Mouse (Mus musculus) neural tube, embryonic 13.5 days (tissue): Measurements from ENCODE around the gene Bst1. TPM values are rescaled to one million over a fixed set of nuclear protein-coding genes. Genes with fewer than 3 reads are reported as not detected.

Experiments used
- ATAC-seq: fragments of 200-750 bp; cut with Nextera tagmentation; 2 replicates; pipeline ENCODE4 v1.8.0; 2017; ENCODE audit warnings: low read depth, mild to moderate bottlenecking, moderate TSS enrichment, moderate library complexity
- H3K27ac ChIP-seq: fragments of 300-500 bp; sonication (generic); replicated peaks from 2 replicates; pipeline ENCODE4 v1.5.1; 2015; ENCODE audit warnings: moderate library complexity, mild to moderate bottlenecking, inconsistent platforms
- H3K27me3 ChIP-seq: fragments of 300-500 bp; sonication (generic); 2 replicates; pipeline ENCODE4 v1.6.1; 2015; ENCODE audit warnings: mild to moderate bottlenecking, inconsistent platforms
- H3K36me3 ChIP-seq: fragments of 300-500 bp; sonication (generic); 2 replicates; pipeline ENCODE4 v1.6.1; 2015; ENCODE audit warnings: mild to moderate bottlenecking, inconsistent platforms
- H3K4me1 ChIP-seq: fragments of 300-500 bp; sonication (generic); replicated peaks from 2 replicates; pipeline ENCODE4 v1.6.1; 2015; ENCODE audit warnings: inconsistent platforms
- H3K4me2 ChIP-seq: fragments of 300-500 bp; sonication (generic); 2 replicates; pipeline ENCODE4 v1.6.1; 2015; ENCODE audit warnings: inconsistent platforms, mild to moderate bottlenecking, moderate library complexity
- H3K4me3 ChIP-seq: fragments of 300-500 bp; sonication (generic); 2 replicates; pipeline ENCODE4 v1.5.1; 2015; ENCODE audit warnings: mild to moderate bottlenecking, inconsistent platforms
- H3K9ac ChIP-seq: fragments of 300-500 bp; sonication (generic); 2 replicates; pipeline ENCODE4 v1.6.1; 2015; ENCODE audit warnings: moderate library complexity, mild to moderate bottlenecking, inconsistent platforms
- H3K9me3 ChIP-seq: fragments of 300-500 bp; sonication (generic); 2 replicates; pipeline ENCODE4 v1.6.1; 2016; ENCODE audit warnings: inconsistent platforms
- WGBS: fragments of 180-500 bp; shearing (Covaris S2); methylation state at CpG from one replicate; pipeline ENCODE4 v1.1.7; 2015; 5-methylcytosine and 5-hydroxymethylcytosine counted together
- polyA plus RNA-seq: library from polyadenylated mRNA; unstranded; fragments of >200 nt; fragmentation: Nextera tagmentation; extraction: Ambion mirVana; gene quantifications from 2 replicates; pipeline ENCODE4 v1.2.1, GENCODE M21; 2015

Gene Bst1
- polyA plus RNA-seq, 1 experiment from 2014 or later, result 0.08 TPM

GRCm38 (mm10) chr5:43868711-43869600 is 50.3 kb downstream of the Bst1 start:
- Histone ChIP-seq H3K4me1 (peaks cover 10% of the 10 kb centered on the region), H3K4me2 (peak overlapping the region; percentile 70), H3K9ac (peak overlapping the region; percentile 63), H3K4me3 (peak overlapping the region; percentile 36), H3K9me3 (no peaks in the 10 kb centered on the region), H3K27me3 (no peaks in the 10 kb centered on the region), H3K27ac (no peak overlapping the region), H3K36me3 (no peaks in the 10 kb centered on the region)
- peak; percentile 53; the same call in 1 of the 2 replicates for ATAC-seq
- WGBS, result 5% methylated on average over 28 of the region's 28 CpGs

GRCm38 (mm10) chr5:43871845-43872244 is 53.2 kb downstream of the Bst1 start:
- H3K4me1 ChIP-seq, result peaks cover 10% of the 10 kb centered on the region
- no peaks in the 10 kb centered on the region for H3K36me3 ChIP-seq
- H3K4me3 ChIP-seq, result no peak overlapping the region
- H3K9me3 ChIP-seq, result no peaks in the 10 kb centered on the region
- ATAC-seq, result no peak
- WGBS, result 73% methylated on average over 1 of the region's 1 CpGs
- no peak overlapping the region for H3K9ac ChIP-seq
- H3K4me2 ChIP-seq, result no peak overlapping the region
- H3K27ac ChIP-seq, result no peak overlapping the region
- no peaks in the 10 kb centered on the region for H3K27me3 ChIP-seq

DNA sequence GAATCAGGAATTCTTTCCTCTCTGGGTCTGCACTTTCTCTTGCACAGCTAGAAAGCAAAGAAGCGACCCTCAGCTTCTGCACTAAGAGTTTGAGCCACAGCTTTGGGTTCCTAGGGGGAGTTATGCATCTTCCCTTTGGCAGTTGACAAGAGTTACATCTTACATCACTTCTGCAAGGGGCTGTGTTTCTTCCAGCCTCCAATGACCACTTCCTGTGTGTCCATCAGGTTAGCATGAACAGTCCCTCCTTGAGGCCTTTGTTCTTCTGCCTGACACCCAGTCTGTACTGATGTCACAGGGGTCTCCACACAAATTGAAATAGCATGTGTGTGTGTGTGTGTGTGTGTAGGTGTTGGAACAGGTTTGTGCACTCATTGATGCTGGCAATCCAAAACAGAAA is 54.0 kb downstream of the Bst1 start:
- ATAC-seq, result no peak
- no peak overlapping the region for H3K4me3 ChIP-seq
- H3K9ac ChIP-seq, result no peak overlapping the region
- 76% methylated on average over 1 of the region's 1 CpGs for WGBS
- no peaks in the 10 kb centered on the region for H3K27me3 ChIP-seq
- no peaks in the 10 kb centered on the region for H3K9me3 ChIP-seq
- H3K27ac ChIP-seq, result no peak overlapping the region
- no peaks in the 10 kb centered on the region for H3K36me3 ChIP-seq
- no peak overlapping the region for H3K4me2 ChIP-seq
- peaks cover 10% of the 10 kb centered on the region for H3K4me1 ChIP-seq

- H3K27me3 ChIP-seq, result no peaks in the 10 kb centered on the region
- no peaks in the 10 kb centered on the region for H3K4me1 ChIP-seq
- whole genome bisulfite sequencing, result 90% methylated on average over 3 of the region's 3 CpGs
- H3K4me2 ChIP-seq, result no peak overlapping the region
- no peak overlapping the region for H3K27ac ChIP-seq
- H3K9me3 ChIP-seq, result no peaks in the 10 kb centered on the region
- H3K36me3 ChIP-seq, result no peaks in the 10 kb centered on the region
- no peak overlapping the region for H3K9ac ChIP-seq
- no peak for ATAC-seq
- H3K4me3 ChIP-seq, result no peak overlapping the region
Measured at GRCm38 (mm10) chr5:43882034-43882433, 63.3 kb downstream of the Bst1 start.

DNA sequence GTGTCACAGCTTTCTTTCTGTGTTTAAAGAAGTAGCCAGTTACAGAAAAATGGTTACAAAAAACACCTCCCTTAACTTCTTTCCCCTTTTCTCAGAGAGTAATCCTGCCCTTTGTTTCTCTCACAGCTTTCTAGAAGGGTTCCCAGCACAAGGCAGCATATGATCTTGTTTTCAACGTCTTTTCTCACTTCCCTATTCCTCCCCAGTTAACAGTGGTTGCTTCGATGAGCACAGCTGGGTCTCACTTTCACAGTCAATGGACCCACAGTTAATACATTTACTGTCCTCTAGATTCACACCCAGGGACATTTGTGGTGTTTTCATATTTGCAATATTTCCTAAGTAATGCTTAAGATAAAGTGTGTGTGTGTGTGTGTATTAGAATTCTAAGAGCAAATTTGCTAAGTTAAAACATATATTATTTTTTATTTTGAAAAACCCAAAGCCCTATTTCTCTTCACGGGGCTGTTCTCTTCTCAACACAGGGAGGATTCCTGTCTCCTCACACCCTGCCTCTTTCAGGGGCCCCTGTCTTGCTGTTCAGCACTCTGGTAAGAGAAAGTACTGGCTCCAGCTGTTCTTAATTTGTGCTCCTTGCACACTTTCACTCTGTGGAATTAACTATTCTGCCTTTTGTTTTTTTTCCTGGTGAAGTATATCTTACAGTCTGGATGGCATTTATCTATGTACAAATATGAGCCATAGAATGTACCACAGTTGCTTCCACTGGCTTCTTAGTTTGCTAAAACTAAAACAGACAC is 66.6 kb downstream of the Bst1 start:
- Histone ChIP-seq H3K4me2 (no peak overlapping the region), H3K4me3 (no peak overlapping the region), H3K9me3 (no peaks in the 10 kb centered on the region), H3K4me1 (no peaks in the 10 kb centered on the region), H3K27ac (no peak overlapping the region), H3K36me3 (no peaks in the 10 kb centered on the region), H3K27me3 (no peaks in the 10 kb centered on the region), H3K9ac (no peak overlapping the region)
- ATAC-seq, result no peak
- WGBS, result 36% methylated on average over 3 of the region's 3 CpGs

DNA sequence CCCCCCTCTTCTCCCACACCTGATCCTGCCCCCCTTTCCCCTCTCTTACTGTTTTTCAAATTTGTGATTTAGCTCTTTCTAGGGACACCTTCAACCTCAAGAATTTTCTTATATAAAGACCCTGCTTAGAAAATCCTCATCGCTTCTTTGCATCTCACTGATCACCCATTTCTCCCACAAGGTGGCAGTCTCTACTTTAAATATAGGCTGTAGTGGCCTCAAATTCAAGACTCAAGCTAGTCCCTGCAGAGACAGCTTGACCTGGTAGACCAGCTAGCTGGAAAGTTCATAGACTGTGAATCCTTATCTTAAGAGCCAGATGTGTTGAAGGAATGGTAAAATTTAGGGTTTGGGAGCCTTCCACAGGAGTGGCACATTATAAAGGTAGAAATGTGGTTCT is 73.7 kb downstream of the Bst1 start:
- Histone ChIP-seq H3K9me3 (no peaks in the 10 kb centered on the region), H3K4me2 (no peak overlapping the region), H3K27ac (no peak overlapping the region), H3K4me3 (no peak overlapping the region), H3K4me1 (no peaks in the 10 kb centered on the region), H3K36me3 (no peaks in the 10 kb centered on the region), H3K27me3 (no peaks in the 10 kb centered on the region), H3K9ac (no peak overlapping the region)
- WGBS, result 29% methylated on average over 1 of the region's 1 CpGs
- ATAC-seq, result no peak

Other genes starting within 250 kb of the Bst1 start
- gene Cc2d2a, start 156.5 kb upstream of the Bst1 start, polyA plus RNA-seq, result 7.2 and 7.8 TPM in 2 replicates
- gene Fbxl5, start 2.8 kb downstream of the Bst1 start, polyA plus RNA-seq, result 65.0 and 71.7 TPM in 2 replicates
- 4.8 and 5.1 TPM in 2 replicates for gene Cd38, start 49.7 kb downstream of the Bst1 start, polyA plus RNA-seq
- gene Gm7879, start 94.3 kb downstream of the Bst1 start, polyA plus RNA-seq, result 0.45 TPM in 1 of 2 replicates, not detected in the other
- 4.8 and 5.3 TPM in 2 replicates for gene Fgfbp1, start 162.9 kb downstream of the Bst1 start, polyA plus RNA-seq